Mouse (Mus musculus) kidney, postnatal 4 days (tissue): ENCODE data around the gene Dync1i1.
"Not testable (repeated sequence)": the region's sequence is repeated elsewhere in the genome, so short reads cannot be mapped to it uniquely, and the experiment has no call there.

Source experiments
- DNase-seq, 2 experiments: peaks; one replicate each; pipeline ENCODE4 v3.0.0; 2021; ENCODE audit warnings: mixed read lengths in 2 of 2

Dync1i1 gene

DNA sequence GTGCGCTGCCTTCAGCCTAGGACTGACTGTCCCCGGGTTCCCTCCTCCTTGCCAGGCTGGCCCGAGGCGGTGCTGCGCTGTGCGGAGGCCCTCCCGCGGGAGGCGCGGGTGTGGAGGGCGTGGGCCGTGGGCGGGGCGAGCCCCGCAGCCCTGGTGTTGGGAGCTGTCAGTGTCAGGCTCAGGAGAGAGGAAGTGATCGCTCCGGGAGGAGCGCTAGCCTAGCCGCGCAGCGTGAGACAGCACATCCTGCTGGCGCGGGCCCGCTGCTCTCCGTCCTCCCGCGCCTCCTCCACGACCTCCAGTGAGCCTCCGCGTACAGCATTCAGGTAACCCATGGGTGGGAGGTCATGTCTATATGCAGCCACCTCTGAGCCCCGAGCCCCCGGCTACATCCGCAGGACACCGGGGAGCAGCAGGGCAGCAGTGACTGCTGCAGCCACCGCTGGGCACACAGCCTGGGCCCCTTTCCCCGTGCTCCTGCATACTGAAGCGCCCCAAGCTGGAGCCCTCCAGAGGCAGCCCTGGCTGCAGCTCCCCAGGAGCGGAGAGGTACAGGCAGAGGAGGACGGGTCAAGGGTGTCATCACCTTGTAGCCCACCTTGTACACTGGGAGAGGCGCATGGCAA lies at the start of gene Dync1i1:
Gene Dync1i1, plus strand, starts transcription at position 29 of the 626 bp plus-strand sequence.
- peak; percentile 51 to 65 for DNase-seq

DNA sequence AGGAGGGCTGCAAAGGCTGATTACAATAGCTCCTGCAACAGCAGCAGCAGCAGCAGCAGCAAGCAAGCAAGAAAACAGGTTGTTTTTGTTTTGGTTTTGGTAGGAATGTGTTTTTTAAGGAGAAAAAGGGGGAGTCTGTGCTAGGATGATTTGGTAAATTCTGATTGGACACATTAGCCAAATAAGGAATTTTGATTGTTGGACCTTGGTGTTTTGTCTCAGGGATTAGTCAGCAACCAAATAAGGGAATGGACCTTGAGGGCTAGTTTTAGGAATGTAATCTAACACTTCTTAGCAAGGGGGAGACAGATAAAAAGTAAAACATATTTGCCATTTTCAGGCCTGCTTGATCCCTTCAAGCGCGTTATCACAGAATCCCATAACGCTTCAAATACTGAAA lies 45.7 kb upstream of the Dync1i1 start:
- DNase-seq, result no peak

DNA sequence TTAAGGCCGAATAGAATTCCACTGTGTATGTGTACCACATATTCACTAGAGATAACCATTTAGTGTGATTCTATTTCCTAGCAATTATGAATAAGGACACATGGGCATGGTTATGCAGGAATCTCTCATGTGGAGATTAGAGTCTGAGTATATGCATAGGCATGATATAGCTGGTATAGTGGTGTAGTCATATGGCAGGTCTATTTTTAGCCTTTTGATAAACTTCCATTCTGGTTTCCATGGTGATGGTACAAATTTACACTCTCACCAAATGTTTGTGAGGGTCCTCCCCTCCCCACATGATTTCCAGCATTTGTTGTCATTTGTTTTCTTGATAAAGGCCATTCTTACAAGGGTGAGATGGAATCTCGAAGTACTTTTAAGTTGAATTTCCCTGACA lies 23.6 kb upstream of the Dync1i1 start:
- no peak for DNase-seq

DNA sequence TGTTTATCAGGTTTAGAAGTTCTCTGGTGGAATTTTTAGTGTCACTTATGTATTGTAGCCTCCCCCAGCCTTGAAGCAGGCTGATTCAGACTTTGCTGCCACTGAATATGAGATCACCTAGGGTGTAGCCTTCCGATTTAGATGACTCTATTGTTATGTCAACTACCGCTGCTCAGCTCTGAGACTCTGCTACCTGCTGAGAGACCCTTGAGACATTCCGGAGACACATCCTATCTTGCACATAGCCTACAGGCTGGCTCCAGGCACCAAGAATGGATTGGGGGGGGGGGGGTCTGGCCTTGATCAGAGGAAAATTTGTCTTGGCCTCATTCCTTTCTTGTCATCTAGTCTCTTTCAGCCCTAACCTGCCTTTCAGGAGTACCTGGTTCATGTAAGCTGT lies 17.5 kb upstream of the Dync1i1 start:
- DNase-seq, result not testable (repeated sequence)

DNA sequence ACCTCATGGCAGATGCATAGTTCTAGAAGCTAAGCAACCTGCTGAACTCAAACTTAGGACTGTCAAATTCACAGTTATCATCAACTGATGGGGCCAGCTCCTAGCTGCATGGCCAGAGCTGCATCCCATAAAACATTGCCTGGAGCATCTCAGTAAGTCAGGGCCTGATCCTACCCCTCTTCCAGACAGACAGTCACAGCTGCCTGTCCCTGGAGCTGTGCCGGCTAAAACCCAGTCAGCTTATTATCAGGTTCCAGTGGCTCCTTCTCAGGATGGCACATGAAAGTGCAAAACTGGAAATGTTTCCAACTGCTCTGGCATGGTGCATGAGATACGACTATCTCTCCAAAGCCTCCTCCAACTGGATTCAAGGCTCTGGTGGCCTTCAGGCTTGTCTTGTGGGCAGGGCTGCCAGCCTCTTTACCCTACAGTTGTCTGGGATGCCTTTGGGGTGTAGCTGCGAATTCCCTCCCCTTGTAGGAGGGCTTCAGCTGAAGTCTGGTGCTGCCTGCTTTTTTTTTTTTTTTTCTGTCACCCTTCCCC lies 15.3 kb upstream of the Dync1i1 start:
- DNase-seq, result no peak

DNA sequence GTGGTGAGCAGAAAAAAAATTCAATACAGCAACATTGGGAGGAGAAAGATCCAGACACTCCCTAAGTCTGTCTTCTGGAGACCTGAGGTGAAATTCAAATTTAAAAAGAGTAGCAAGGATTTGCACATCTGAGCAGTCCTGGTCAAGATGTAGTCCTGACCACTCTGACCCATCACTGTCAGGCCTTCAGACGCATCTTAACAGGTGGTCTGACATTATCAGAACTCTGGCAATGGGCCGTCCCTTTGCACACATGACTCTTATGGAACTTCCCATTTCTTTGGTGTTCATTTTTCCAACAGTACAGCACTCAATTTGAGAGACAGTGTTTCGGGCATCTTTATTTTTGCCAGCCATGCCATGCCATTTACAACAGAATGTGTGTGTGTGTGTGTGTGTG lies 12.8 kb upstream of the Dync1i1 start:
- no peak for DNase-seq

DNA sequence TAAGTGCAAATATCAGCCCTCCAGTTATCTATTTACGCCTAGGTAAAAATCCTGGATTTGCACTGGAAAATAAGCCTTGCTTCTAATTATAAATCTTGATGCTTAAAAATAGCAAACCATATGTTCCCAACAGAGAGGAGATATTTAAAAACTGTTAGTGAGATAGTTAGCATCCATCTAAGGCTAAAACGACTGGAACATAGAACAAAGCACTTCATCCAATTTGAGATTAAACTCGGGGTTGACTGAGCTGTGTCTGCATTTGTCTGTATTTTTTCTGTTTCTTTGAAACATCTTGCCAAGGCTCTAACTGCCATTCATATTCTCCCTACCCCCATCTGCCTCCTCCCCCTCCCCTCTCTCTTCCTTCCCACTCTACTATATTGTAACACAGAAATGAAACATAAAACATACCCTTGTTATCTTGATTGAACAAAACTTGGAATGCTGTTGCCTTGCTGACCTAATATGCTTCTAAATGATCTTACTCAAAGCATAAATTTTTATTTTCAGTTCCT lies 10.3 kb upstream of the Dync1i1 start:
- DNase-seq, result no peak

DNA sequence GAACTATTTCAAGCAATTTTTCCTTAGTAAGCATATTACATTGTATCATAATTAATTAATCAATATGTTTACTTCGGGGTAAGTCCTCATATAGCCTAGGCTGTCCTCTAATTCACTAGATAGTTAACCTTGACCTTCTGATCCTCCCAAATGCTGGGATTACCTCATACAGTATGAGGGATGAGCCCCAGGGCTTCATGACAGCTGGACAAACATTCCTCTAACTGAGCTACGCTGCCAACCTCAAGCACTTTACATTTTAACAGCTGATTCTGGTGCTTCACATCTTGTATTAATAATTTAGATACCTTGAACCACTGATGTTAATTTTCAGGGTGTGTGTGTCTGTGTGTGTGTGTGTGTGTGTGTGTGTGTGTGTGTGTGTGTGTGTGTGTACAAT lies 6.5 kb upstream of the Dync1i1 start:
- no peak for DNase-seq

DNA sequence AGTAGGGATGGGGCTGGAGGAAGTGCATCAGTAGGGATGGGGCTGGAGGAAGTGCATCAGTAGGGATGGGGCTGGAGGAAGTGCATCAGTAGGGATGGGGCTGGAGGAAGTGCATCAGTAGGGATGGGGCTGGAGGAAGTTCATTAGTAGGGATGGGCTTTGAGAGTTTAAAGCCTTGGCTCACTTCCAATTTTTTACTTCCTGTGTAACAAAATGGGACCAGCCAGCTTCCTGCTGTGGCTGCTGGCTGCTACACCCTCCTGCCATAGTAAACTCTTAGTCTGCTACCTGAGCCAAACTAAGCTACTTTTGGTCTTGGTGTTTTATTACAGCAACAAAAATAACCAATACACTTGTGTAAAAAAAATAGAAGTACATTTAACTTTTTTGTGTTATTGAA lies 4.7 kb upstream of the Dync1i1 start:
- not testable (repeated sequence) for DNase-seq

DNA sequence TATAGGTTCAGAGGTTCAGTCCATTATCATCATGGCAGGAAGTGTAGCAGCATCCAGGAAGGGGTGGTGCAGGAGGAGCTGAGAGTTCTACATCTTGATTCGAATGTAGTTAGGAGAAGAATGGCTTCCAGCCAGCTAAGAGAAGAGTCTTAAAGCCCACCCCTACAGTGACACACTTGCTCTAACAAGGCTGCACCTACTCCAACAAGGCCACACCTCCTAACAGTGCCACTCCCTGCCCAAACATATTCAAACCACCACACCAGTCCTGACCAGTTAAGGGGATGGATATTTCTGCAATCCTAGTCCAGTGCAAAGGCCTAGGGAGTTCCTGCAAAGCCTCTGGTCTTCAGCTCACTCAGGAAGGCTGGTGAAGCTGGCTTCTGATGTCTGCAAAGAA lies 1.5 kb upstream of the Dync1i1 start:
- no peak for DNase-seq

DNA sequence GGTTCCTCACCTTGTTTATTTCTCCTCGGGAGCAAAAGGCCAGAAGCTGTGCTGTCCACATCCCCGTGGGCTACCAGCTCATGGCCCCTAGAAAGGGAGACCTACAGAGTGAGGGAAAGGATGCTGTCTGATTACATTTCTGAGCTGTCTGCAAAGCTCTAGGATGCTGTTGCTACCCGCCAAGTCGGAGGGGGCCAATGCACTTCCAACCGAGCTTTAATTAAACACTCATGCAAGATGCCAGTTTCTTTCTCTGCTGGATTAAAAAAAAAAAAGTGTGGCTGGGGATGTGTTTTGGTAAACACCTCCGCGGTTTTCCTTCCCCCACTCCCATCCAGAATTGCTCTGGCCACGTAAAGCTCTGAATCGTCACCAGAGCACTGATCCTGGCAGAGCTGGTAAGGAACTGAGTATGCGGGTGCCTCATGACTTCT lies 815 bp downstream of the Dync1i1 start:
- DNase-seq, result peak in 1 of 2 experiments; percentile 1

DNA sequence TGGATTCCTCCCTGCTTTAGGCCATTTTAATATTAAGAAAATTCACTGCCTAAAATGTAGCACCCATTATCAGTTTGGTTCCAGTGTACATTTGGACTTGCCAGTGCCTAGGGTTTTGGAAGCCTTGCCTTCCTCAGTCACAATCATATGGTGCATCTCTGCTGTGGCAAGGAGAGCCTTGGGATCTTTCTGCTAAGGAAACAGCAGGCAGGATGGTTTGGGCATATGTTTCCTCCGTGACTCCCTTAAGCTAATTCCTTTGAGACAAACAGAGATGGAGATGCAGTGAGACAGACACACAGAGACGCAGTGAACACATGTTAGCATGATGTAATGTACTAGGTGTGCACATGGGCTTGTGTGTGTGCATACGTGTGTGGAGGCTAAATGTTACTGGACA lies 7.8 kb downstream of the Dync1i1 start:
- no peak for DNase-seq

DNA sequence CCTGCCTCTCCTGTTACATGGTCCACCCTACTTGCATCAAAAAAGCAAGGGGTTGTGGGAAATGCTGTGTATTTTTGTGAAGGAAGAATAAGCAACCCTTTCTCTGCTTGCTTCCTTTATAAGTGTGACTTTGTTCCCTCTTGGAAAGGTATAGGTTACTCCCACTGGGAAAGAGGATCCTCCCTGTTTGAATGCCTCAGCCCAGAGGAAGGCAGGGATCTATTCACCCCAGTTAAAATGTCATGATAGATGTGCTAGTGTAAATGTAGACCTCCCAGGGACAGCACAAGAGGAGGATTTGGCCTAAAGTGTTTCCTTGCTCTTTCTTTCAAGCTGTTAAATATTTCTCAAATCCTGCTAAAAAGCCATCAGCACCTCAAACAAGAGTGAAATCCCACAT lies 9.0 kb downstream of the Dync1i1 start:
- no peak for DNase-seq

DNA sequence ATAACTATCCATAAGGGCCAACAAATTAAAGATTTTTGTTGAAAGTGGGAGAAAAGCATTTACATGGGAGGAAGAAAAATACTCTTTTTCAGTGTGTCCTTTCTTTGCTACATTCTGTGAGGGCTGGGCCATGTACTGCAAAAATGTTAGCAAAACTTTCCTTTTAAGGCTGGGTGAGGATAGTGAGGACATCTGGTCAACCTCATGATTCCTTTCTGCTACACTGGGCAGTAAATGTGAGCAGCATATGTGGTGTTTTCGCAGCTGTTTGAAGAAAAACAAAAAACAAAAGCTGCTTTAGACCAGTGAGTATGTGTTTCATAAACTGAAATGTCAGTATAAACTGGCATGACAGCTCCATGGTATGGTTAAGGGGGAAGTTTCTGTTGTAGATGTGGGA lies 9.4 kb downstream of the Dync1i1 start:
- DNase-seq, result no peak

DNA sequence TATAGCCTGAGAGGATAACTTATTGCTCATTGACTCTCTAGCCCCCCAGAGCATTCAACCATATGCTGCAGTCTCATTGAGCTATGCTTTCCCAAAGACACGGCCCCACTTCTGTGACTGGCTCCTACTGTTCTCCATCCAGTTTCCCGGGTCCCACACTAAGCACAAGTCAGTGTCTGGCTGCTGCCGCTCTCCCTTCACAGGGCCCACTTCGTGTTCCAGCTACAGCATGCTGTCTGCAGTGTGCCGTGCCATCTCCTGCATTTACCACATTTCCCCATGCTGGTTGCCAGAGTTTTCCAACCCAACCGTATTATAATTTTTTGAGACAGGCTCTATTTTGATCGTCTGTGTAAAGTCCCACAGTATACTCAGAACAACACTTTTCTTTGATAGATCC lies 14.3 kb downstream of the Dync1i1 start:
- DNase-seq, result no peak

DNA sequence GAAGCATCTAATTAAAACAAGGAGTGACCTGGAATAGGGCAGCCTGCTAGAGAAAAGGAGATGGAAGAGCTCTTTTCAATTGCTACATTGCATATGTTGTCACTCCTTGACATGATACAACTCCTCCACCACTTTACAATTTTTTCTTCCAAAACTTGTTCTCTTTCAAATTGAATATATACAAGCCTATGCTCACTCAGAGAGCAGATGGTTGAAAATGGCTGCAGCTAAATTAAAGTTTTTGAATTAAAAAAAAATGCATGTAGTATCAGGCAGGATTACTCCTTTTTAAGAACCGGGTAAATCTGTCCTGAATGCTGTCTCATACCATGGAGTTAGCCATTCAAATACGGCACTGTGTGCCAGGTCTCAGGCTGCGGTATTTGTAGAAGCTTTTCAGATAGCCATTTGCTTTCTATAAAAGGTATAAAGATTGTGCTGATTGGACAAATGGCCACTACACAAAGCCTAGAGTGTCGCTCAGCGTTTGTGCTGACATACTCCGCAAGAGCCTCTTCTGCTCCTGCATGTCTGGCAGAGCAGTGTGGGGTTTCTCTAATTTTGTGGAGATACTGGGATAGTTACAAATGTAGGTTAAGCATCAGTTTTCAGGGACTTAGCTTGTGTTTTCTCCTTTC lies 16.1 kb downstream of the Dync1i1 start:
- DNase-seq, result no peak

DNA sequence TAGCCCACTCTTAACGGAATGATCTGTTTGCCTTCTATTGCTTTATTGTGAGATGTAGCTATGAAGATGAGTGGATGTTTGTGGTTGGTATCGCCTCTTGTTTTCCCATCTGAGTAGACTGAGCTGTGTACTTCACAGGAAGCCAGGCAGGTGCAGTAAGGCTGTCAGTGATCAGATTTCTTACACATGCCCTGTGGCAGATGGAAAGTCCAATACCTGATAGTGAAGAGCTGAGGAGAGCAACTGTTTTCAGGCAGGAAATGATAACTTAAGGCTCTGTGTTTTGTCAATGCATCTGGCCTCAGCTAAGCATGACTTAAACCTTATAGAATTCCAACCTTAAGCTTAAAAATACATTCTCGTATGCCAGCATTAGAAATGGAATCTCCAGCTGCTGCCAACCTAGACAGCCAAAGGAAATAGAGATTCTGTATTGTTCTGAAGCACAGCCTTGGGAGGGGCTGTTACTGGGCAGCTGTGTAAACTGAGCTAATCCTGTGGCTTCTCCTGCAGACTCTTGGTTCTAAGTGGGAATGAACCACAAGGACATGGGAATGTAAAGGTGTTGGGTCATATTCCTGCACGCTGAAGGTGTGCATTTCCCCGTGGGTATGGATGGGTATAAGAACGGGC lies 24.8 kb downstream of the Dync1i1 start:
- no peak for DNase-seq

DNA sequence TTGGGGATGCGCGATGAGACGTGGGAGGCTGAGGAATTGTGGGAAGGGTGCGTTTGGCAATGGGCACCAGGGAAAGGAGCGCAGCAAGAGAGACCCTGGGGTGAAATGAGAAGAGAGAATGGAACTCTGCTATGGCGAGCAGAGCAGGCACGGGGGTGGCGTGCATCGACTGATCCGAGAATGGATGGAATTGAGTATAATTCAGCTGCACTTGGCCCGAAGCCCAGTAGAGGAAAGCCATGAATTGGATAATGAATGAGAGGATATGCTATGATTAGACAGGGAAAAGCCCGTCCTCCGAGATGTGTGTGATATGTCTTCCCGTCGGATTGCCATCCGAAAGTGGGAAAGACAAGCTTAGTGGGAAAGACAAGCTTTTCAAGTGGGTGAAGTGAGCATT lies 26.7 kb downstream of the Dync1i1 start:
- peak; percentile 43 for DNase-seq

DNA sequence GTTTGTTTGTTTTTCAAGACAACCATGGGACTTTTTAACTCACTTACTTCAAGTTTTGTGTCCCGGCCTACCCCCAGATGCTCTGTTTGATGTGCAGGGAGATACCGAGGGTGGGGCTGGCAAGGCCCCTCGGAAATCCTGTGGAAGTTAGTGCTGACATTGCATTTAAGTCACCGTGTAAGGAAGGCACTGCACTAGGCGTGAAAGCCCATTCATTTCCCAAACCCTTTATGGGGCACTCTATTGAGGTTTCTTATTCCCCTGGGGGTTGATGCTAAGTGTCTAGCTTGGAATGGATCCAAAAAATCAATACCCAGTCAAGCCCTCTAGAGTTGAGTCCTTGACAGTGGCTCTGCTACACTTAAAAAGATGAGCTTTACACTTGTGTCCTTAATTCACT lies 27.2 kb downstream of the Dync1i1 start:
- DNase-seq, result no peak

DNA sequence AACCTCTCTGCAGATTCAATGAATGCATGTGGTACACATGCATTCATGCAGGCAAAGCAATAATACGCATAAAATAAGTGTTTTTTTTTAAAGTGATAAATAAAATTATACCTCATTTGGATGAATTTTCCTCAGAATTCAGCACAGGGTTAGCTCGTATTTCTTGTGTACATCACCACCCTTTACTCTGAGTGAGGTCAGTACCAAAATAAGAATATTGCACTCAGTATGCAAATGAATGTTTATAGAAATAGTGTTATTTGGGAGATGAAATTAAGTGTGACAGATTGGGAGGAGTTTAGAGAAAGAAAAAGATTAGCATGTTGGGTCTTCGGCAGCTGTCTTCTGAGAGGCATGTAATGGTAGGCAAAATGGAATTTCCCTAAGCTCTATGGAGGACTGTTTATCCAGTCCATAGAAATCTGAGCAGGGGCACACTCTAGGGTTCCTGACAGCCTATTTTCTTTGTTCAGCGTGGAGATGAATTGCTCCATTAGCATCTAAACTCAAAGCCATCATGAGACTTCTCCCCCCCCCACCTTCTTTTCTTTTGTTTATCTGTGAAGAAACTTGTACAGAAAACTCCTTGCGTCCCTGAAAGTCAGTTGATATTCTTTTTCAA lies 31.2 kb downstream of the Dync1i1 start:
- DNase-seq, result no peak

DNA sequence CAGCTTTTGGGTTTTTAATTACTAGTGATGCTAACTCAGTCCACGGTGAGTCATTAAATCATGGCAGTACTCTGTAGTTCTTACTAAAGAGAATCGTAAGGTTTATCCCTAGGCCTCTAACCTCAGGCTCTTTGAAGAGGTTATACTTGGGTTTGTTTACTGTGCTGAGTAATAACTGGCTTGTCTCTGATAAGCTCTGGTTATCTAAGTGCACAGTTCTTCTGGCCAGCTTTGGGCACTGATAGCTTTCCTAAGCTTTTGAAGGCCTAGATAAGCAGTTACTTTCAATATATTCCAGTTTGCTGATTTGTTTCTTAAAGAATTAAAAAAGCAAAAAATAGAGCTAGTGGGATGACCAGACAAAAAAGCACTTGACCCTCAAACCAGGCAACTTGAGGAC lies 37.5 kb downstream of the Dync1i1 start:
- no peak for DNase-seq

DNA sequence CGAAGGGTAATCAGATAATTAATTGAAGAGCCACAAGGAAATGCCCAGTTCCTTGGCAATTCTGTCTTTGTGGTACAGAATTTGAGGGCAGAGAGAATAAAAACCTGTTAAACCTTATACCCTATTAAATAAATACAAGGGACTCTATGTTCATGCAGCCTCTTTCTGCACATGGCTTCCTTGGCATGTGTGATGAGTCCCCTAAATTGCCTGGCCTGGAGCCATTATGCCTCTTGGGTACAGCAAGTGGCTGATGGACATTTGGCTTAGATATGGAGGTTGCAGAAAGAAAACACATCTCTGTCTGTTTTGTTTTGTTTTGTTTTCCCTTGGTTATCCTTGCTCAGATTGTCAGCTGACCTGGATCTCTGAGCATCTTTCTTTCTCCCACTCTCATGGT lies 43.1 kb downstream of the Dync1i1 start:
- DNase-seq, result no peak

DNA sequence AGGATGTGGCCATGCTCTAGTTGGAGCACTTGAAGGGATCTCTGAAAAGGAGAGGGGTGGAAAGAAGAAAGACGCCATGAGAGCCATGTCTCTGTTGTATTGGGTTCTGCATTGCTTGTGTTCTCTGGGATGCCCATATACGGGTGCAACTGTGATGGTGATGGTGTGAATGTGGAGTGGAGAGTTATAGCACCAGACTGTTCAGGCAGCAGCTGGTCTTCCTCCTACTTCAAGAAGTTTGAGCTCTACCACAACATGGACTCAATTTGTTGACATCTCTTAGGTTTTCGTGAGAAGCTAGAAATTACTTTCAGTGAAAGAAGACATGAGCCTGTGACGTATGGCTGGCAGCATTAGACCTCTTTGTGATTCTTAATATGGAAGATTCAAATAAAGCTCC lies 44.8 kb downstream of the Dync1i1 start:
- no peak for DNase-seq

DNA sequence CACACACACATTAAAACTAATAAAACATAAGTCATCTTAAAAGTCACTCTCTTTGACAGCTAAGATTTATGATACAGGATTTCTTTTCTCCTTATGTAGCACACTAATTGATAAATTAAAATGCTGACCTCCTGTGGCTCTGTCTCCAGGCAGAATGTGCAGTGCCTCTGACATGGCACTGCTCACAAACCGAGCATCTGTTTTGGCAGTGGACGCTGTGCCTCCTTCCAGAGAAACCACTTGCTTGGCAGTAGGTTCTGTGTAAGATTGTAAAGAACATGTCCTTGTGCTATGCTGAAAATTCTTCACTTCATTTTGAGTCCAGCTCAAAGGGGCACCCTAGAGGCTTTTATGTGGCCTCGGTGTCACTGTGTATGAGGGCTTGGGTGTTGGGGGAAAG lies 50.0 kb downstream of the Dync1i1 start:
- DNase-seq, result no peak
